Mouse (Mus musculus) neural tube, embryonic 11.5 days (tissue): ENCODE data around the gene Olfr224. TPM values are rescaled to one million over a fixed set of nuclear protein-coding genes. Genes with fewer than 3 reads are reported as not detected.

Experiments
- ATAC-seq: fragments of 200-750 bp; cut with Nextera tagmentation; 2 replicates; pipeline ENCODE4 v1.8.0; 2017; ENCODE audit warnings: moderate number of reproducible peaks, mild to moderate bottlenecking, moderate TSS enrichment, moderate library complexity; ENCODE audit not compliant: insufficient read depth, low FRiP score, low TSS enrichment
- DNase-seq: peaks from one replicate; pipeline ENCODE4 v3.0.0-alpha.2; 2015; ENCODE audit warnings: low spot score
- H3K27ac ChIP-seq: fragments of 300-500 bp; sonication (generic); 2 replicates; pipeline ENCODE4 v1.5.1; 2014; ENCODE audit warnings: low read depth, mild to moderate bottlenecking, low read length
- H3K27me3 ChIP-seq: fragments of 300-500 bp; sonication (generic); 2 replicates; pipeline ENCODE4 v1.6.1; 2014; ENCODE audit warnings: mild to moderate bottlenecking, low read length, mixed read lengths; ENCODE audit not compliant: control insufficient read depth, insufficient read depth
- H3K36me3 ChIP-seq: fragments of 300-500 bp; sonication (generic); 2 replicates; pipeline ENCODE4 v1.6.1; 2014; ENCODE audit warnings: mild to moderate bottlenecking, low read length, moderate library complexity, mixed read lengths; ENCODE audit not compliant: control insufficient read depth, insufficient read depth
- H3K4me1 ChIP-seq: fragments of 300-500 bp; sonication (generic); 2 replicates; pipeline ENCODE4 v1.6.1; 2014; ENCODE audit warnings: low read length, mixed read lengths; ENCODE audit not compliant: control insufficient read depth, insufficient read depth
- H3K4me2 ChIP-seq: fragments of 300-500 bp; sonication (generic); 2 replicates; pipeline ENCODE4 v1.6.1; 2014; ENCODE audit warnings: low read depth, mild to moderate bottlenecking, moderate library complexity
- H3K4me3 ChIP-seq: fragments of 300-500 bp; sonication (generic); 2 replicates; pipeline ENCODE4 v1.5.1; 2014; ENCODE audit warnings: low read depth, low read length
- H3K9ac ChIP-seq: fragments of 300-500 bp; sonication (generic); 2 replicates; pipeline ENCODE4 v1.6.1; 2014; ENCODE audit warnings: mild to moderate bottlenecking, low read length
- H3K9me3 ChIP-seq: fragments of 300-500 bp; sonication (generic); 2 replicates; pipeline ENCODE4 v1.6.1; 2016; ENCODE audit warnings: low read length; ENCODE audit not compliant: control insufficient read depth
- WGBS: fragments of 180-500 bp; shearing (Covaris S2); extraction: QIAGEN DNeasy Blood & Tissue Kit; methylation state at CpG from one replicate; pipeline ENCODE4 v1.1.7; 2014; 5-methylcytosine and 5-hydroxymethylcytosine counted together
- polyA plus RNA-seq: library from polyadenylated mRNA; unstranded; fragments of >200 nt; fragmentation: Nextera tagmentation; extraction: Ambion mirVana; gene quantifications from 2 replicates; pipeline ENCODE4 v1.2.1, GENCODE M21; 2014

The Olfr224 gene
- not detected in 2 replicates for polyA plus RNA-seq

- Histone ChIP-seq H3K4me3 (no peak within 1 kb of the TSS), H3K9me3 (no peaks in the 10 kb centered on the region), H3K27me3 (no peaks in the 10 kb centered on the region), H3K4me2 (no peak within 1 kb of the TSS), H3K36me3 (no peaks in the 10 kb centered on the region), H3K9ac (no peak within 1 kb of the TSS), H3K27ac (no peak within 1 kb of the TSS), H3K4me1 (no peaks in the 10 kb centered on the region)
- no peak for DNase-seq
- 77% methylated on average over 5 of the region's 5 CpGs for WGBS
- ATAC-seq = no peak
Observed at GRCm38 (mm10) chr11:58570405-58570804, at the start of gene Olfr224. TSS of gene Olfr224 (minus strand) at chr11:58570553.

DNA sequence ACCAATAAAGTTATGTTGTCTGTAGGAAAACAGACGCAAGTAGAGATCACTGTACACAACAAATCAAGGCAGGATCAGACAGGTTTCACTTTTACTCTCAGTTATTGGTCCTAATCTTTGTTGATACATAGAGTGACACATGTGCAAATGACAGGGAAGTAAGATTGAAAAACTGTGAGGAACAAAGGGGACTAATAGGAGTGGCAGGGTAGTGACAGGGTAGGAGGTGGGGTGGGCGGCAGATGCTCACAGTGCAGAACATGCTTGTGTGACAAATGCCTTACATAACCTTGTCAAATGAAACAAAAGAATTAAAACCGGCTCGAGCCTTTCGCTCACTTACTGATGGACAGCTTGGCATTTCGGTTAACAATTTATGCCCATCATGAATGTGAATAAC lies 48.4 kb upstream of the Olfr224 start:
- no peak for ATAC-seq
- no peak for DNase-seq
- no peak overlapping the region for H3K27ac ChIP-seq
- H3K4me3 ChIP-seq = no peak overlapping the region
- WGBS = 75% methylated on average over 6 of the region's 6 CpGs
- H3K9me3 ChIP-seq = no peaks in the 10 kb centered on the region
- no peaks in the 10 kb centered on the region for H3K4me1 ChIP-seq
- no peaks in the 10 kb centered on the region for H3K27me3 ChIP-seq
- H3K4me2 ChIP-seq = no peak overlapping the region
- H3K9ac ChIP-seq = no peak overlapping the region
- no peaks in the 10 kb centered on the region for H3K36me3 ChIP-seq

DNA sequence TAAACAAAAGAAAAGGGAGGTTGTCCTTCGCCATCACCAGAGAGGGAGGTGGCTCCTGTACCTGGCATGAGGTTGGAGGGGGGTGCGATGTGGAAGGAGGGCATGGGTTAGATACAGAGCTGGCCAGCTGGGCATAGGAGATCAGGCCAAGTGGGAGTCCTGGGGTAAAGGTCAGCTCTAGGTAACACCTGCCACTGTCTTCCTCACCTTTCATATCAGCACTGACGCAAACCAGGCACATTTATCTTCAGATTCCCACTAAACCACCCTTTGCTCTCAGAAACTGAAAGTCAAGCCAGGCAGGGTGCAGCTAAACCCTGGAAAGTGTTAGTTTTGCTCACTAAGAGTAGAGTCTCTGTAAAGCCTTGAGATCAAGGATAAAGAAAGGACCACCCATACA lies 48.0 kb upstream of the Olfr224 start:
- DNase-seq (no peak), ATAC-seq (no peak)
- H3K36me3 ChIP-seq = no peaks in the 10 kb centered on the region
- H3K9ac ChIP-seq = no peak overlapping the region
- H3K27me3 ChIP-seq = no peaks in the 10 kb centered on the region
- no peak overlapping the region for H3K4me3 ChIP-seq
- H3K4me2 ChIP-seq = no peak overlapping the region
- no peaks in the 10 kb centered on the region for H3K4me1 ChIP-seq
- H3K9me3 ChIP-seq = no peaks in the 10 kb centered on the region
- H3K27ac ChIP-seq = no peak overlapping the region
- 82% methylated on average over 3 of the region's 3 CpGs for WGBS

GRCm38 (mm10) chr11:58615975-58616374 lies 45.6 kb upstream of the Olfr224 start, which contains the start of gene 2210407C18Rik:
TSS of gene 2210407C18Rik (minus strand) at chr11:58616075.
- DNase-seq (no peak), ATAC-seq (no peak)
- WGBS = 86% methylated on average over 4 of the region's 4 CpGs
- H3K27me3 ChIP-seq = no peaks in the 10 kb centered on the region
- no peaks in the 10 kb centered on the region for H3K4me1 ChIP-seq
- no peak within 1 kb of the TSS for H3K4me3 ChIP-seq
- no peaks in the 10 kb centered on the region for H3K9me3 ChIP-seq
- H3K27ac ChIP-seq = no peak within 1 kb of the TSS
- H3K36me3 ChIP-seq = no peaks in the 10 kb centered on the region
- no peak within 1 kb of the TSS for H3K4me2 ChIP-seq
- H3K9ac ChIP-seq = no peak within 1 kb of the TSS

DNA sequence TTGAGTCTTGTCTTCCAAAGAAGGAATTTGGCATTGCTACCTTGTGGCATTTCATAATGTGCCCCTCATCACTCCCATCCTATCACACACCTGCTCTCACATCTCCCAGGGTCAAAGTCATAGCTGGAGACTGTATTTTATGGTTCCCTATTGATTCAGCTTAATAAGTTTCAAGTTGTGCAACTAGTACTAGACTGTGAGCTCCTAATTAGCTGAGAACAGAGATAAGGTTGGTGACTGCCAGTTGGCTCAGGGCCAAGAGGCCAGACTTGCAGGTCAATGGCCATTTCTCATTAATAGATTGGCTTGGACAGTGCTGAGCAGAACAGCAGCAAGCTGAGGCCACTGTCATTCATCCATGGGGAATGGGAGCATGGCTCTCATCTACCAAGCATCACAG lies 44.2 kb upstream of the Olfr224 start:
- ATAC-seq (no peak), DNase-seq (no peak)
- Histone ChIP-seq H3K9me3 (no peaks in the 10 kb centered on the region), H3K36me3 (no peaks in the 10 kb centered on the region), H3K4me2 (no peak overlapping the region), H3K4me1 (no peaks in the 10 kb centered on the region), H3K9ac (no peak overlapping the region), H3K27ac (no peak overlapping the region), H3K27me3 (no peaks in the 10 kb centered on the region), H3K4me3 (no peak overlapping the region)

GRCm38 (mm10) chr11:58613359-58613758 lies 43.0 kb upstream of the Olfr224 start:
- Histone ChIP-seq H3K27ac (no peak overlapping the region), H3K4me3 (no peak overlapping the region), H3K4me2 (no peak overlapping the region), H3K36me3 (no peaks in the 10 kb centered on the region), H3K4me1 (no peaks in the 10 kb centered on the region), H3K9me3 (no peaks in the 10 kb centered on the region), H3K9ac (no peak overlapping the region), H3K27me3 (no peaks in the 10 kb centered on the region)
- 59% methylated on average over 3 of the region's 3 CpGs for WGBS
- ATAC-seq (no peak), DNase-seq (no peak)

- Histone ChIP-seq H3K9ac (no peak overlapping the region), H3K27me3 (no peaks in the 10 kb centered on the region), H3K4me3 (no peak overlapping the region), H3K4me1 (no peaks in the 10 kb centered on the region), H3K4me2 (no peak overlapping the region), H3K27ac (no peak overlapping the region), H3K9me3 (no peaks in the 10 kb centered on the region), H3K36me3 (no peaks in the 10 kb centered on the region)
- no peak for DNase-seq
- ATAC-seq = no peak
- 85% methylated on average over 6 of the region's 6 CpGs for WGBS
Observed at GRCm38 (mm10) chr11:58607030-58607429, 36.7 kb upstream of the Olfr224 start.

GRCm38 (mm10) chr11:58606177-58606919 lies 36.0 kb upstream of the Olfr224 start:
- H3K4me3 ChIP-seq = no peak overlapping the region
- no peaks in the 10 kb centered on the region for H3K36me3 ChIP-seq
- ATAC-seq = no peak
- H3K9ac ChIP-seq = no peak overlapping the region
- no peak overlapping the region for H3K27ac ChIP-seq
- H3K9me3 ChIP-seq = no peaks in the 10 kb centered on the region
- WGBS = 91% methylated on average over 12 of the region's 12 CpGs
- no peaks in the 10 kb centered on the region for H3K4me1 ChIP-seq
- no peak for DNase-seq
- no peaks in the 10 kb centered on the region for H3K27me3 ChIP-seq
- no peak overlapping the region for H3K4me2 ChIP-seq

DNA sequence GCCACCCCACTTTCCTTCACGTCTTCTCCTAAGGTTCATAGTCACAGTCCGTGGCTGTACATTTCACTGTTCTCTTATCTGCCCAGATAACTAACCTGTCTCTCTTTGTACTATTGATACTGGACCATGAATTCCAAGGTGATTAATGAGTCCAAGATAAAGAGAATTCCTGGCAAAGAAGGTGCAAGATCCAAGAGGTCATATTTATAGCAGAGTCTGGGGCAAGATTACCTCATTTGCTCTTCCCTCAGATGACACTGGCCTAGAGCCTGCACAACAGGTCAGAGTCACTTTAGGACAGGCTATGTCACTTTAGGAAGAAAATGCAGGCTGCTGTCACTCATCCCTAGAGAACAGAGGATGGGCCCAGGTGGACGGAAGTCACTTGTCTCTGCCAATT lies 34.9 kb upstream of the Olfr224 start:
- Histone ChIP-seq H3K4me3 (no peak overlapping the region), H3K9ac (no peak overlapping the region), H3K27ac (no peak overlapping the region), H3K9me3 (no peaks in the 10 kb centered on the region), H3K27me3 (no peaks in the 10 kb centered on the region), H3K4me1 (no peaks in the 10 kb centered on the region), H3K36me3 (no peaks in the 10 kb centered on the region), H3K4me2 (no peak overlapping the region)
- DNase-seq (no peak), ATAC-seq (no peak)
- 93% methylated on average over 3 of the region's 3 CpGs for WGBS
